Mouse (Mus musculus) midbrain, embryonic 16.5 days (tissue): ENCODE results near the gene Pfpl. TPM values are rescaled to one million over a fixed set of nuclear protein-coding genes. Genes with fewer than 3 reads are reported as not detected.

Source experiments
- ATAC-seq: fragments of 200-750 bp; cut with Nextera tagmentation; 2 replicates; pipeline ENCODE4 v1.8.0; 2017; ENCODE audit warnings: moderate TSS enrichment
- H3K27ac ChIP-seq: fragments of 300-500 bp; sonication (generic); 2 replicates; pipeline ENCODE4 v1.5.1; 2014; ENCODE audit warnings: mild to moderate bottlenecking, low read length, mixed read lengths
- H3K27me3 ChIP-seq: fragments of 300-500 bp; sonication (generic); 2 replicates; pipeline ENCODE4 v1.6.1; 2014; ENCODE audit warnings: low read depth, low read length, mixed read lengths; ENCODE audit not compliant: control insufficient read depth, insufficient read depth
- H3K36me3 ChIP-seq: fragments of 300-500 bp; sonication (generic); 2 replicates; pipeline ENCODE4 v1.6.1; 2014; ENCODE audit warnings: mild to moderate bottlenecking, low read length, moderate library complexity, mixed read lengths; ENCODE audit not compliant: control insufficient read depth, insufficient read depth
- H3K4me1 ChIP-seq: fragments of 300-500 bp; sonication (generic); 2 replicates; pipeline ENCODE4 v1.6.1; 2014; ENCODE audit warnings: mild to moderate bottlenecking, low read length, mixed read lengths; ENCODE audit not compliant: control insufficient read depth, insufficient read depth
- H3K4me2 ChIP-seq: fragments of 300-500 bp; sonication (generic); 2 replicates; pipeline ENCODE4 v1.6.1; 2014; ENCODE audit warnings: mild to moderate bottlenecking, low read length, mixed read lengths
- H3K4me3 ChIP-seq: fragments of 300-500 bp; sonication (generic); 2 replicates; pipeline ENCODE4 v1.5.1; 2014; ENCODE audit warnings: low read depth, mild to moderate bottlenecking, low read length, moderate library complexity, mixed read lengths
- H3K9ac ChIP-seq: fragments of 300-500 bp; sonication (generic); 2 replicates; pipeline ENCODE4 v1.6.1; 2014; ENCODE audit warnings: low read depth, low read length, mixed read lengths
- H3K9me3 ChIP-seq: fragments of 300-500 bp; sonication (generic); replicated peaks from 2 replicates; pipeline ENCODE4 v1.6.1; 2014; ENCODE audit warnings: mild to moderate bottlenecking, low read length, mixed read lengths; ENCODE audit not compliant: control insufficient read depth, poor library complexity, severe bottlenecking
- WGBS: fragments of 180-500 bp; shearing (Covaris S2); extraction: QIAGEN DNeasy Blood & Tissue Kit; methylation state at CpG from one replicate; pipeline ENCODE4 v1.1.7; 2014; 5-methylcytosine and 5-hydroxymethylcytosine counted together
- polyA plus RNA-seq: library from polyadenylated mRNA; unstranded; fragments of >200 nt; fragmentation: Nextera tagmentation; extraction: Ambion mirVana; gene quantifications from 2 replicates; pipeline ENCODE4 v1.2.1, GENCODE M21; 2015

Gene Pfpl
- polyA plus RNA-seq, 1 experiment from 2014 or later: not detected

GRCm38 (mm10) chr19:12473201-12473641, 45.5 kb downstream of the Pfpl start:
- Histone ChIP-seq H3K9me3 (no peaks in the 10 kb centered on the region), H3K4me2 (no peak overlapping the region), H3K36me3 (peaks cover 35% of the 10 kb centered on the region), H3K9ac (no peak overlapping the region), H3K4me3 (no peak overlapping the region), H3K27me3 (no peaks in the 10 kb centered on the region), H3K4me1 (no peaks in the 10 kb centered on the region), H3K27ac (no peak overlapping the region)
- no peak for ATAC-seq
- 84% methylated on average over 4 of the region's 4 CpGs for WGBS

GRCm38 (mm10) chr19:12473951-12474350, 46.2 kb downstream of the Pfpl start:
- no peaks in the 10 kb centered on the region for H3K27me3 ChIP-seq

GRCm38 (mm10) chr19:12475380-12476250, 47.9 kb downstream of the Pfpl start:
- H3K27me3 ChIP-seq: no peaks in the 10 kb centered on the region
- peaks cover 33% of the 10 kb centered on the region for H3K36me3 ChIP-seq
- peak; percentile 93 for ATAC-seq
- no peaks in the 10 kb centered on the region for H3K9me3 ChIP-seq
- H3K4me1 ChIP-seq: no peaks in the 10 kb centered on the region
- 63% methylated on average over 15 of the region's 15 CpGs for WGBS
- H3K4me2 ChIP-seq: no peak overlapping the region
- peak overlapping the region; percentile 64 for H3K27ac ChIP-seq
- no peak overlapping the region for H3K9ac ChIP-seq
- no peak overlapping the region for H3K4me3 ChIP-seq

More at GRCm38 (mm10) chr19:12473951-12474350, 46.2 kb downstream of the Pfpl start:
- no peak overlapping the region for H3K4me3 ChIP-seq
- H3K27ac ChIP-seq: no peak overlapping the region
- ATAC-seq: no peak
- H3K4me2 ChIP-seq: no peak overlapping the region
- H3K4me1 ChIP-seq: no peaks in the 10 kb centered on the region
- WGBS: 94% methylated on average over 4 of the region's 4 CpGs
- peaks cover 35% of the 10 kb centered on the region for H3K36me3 ChIP-seq
- no peak overlapping the region for H3K9ac ChIP-seq
- no peaks in the 10 kb centered on the region for H3K9me3 ChIP-seq

- H3K36me3 ChIP-seq: peaks cover 31% of the 10 kb centered on the region
- H3K4me1 ChIP-seq: no peaks in the 10 kb centered on the region
- H3K9me3 ChIP-seq: no peaks in the 10 kb centered on the region
- 57% methylated on average over 5 of the region's 5 CpGs for WGBS
- no peak overlapping the region for H3K4me3 ChIP-seq
- ATAC-seq: no peak
- no peak overlapping the region for H3K4me2 ChIP-seq
- H3K27ac ChIP-seq: no peak overlapping the region
- H3K9ac ChIP-seq: no peak overlapping the region
- no peaks in the 10 kb centered on the region for H3K27me3 ChIP-seq
Observed at GRCm38 (mm10) chr19:12476721-12477270, 49.1 kb downstream of the Pfpl start.

GRCm38 (mm10) chr19:12478369-12478768, 50.7 kb downstream of the Pfpl start:
- no peaks in the 10 kb centered on the region for H3K27me3 ChIP-seq
- no peak for ATAC-seq
- H3K27ac ChIP-seq: no peak overlapping the region
- no peaks in the 10 kb centered on the region for H3K4me1 ChIP-seq
- no peak overlapping the region for H3K9ac ChIP-seq
- H3K4me3 ChIP-seq: no peak overlapping the region
- no peaks in the 10 kb centered on the region for H3K9me3 ChIP-seq
- WGBS: 87% methylated on average over 6 of the region's 6 CpGs
- H3K36me3 ChIP-seq: peaks cover 30% of the 10 kb centered on the region
- H3K4me2 ChIP-seq: no peak overlapping the region

Other genes starting within 250 kb of the Pfpl start
- 0.08 TPM in 1 of 2 replicates, not detected in the other for gene Olfr1431, start 227.3 kb upstream of the Pfpl start, polyA plus RNA-seq
- gene Olfr1432, start 195.3 kb upstream of the Pfpl start, polyA plus RNA-seq: not detected in 2 replicates
- gene Olfr262, start 186.2 kb upstream of the Pfpl start, polyA plus RNA-seq: not detected in 2 replicates
- gene Olfr235, start 166.9 kb upstream of the Pfpl start, polyA plus RNA-seq: 0.09 TPM in 1 of 2 replicates, not detected in the other
- gene Olfr1434, start 148.1 kb upstream of the Pfpl start, polyA plus RNA-seq: not detected in 2 replicates
- gene Olfr1436, start 128.8 kb upstream of the Pfpl start, polyA plus RNA-seq: not detected in 2 replicates
- not detected in 2 replicates for gene Olfr1437, start 102.8 kb upstream of the Pfpl start, polyA plus RNA-seq
- not detected in 2 replicates for gene Olfr1438-ps1, start 92.0 kb upstream of the Pfpl start, polyA plus RNA-seq
- not detected in 2 replicates for gene Olfr1440, start 40.6 kb upstream of the Pfpl start, polyA plus RNA-seq
- gene Olfr1441, start 10.5 kb upstream of the Pfpl start, polyA plus RNA-seq: not detected in 2 replicates
- 0.69 and 0.71 TPM in 2 replicates for gene Mpeg1, start 32.9 kb downstream of the Pfpl start, polyA plus RNA-seq
- gene Dtx4, start 73.5 kb downstream of the Pfpl start, polyA plus RNA-seq: 38.6 and 39.3 TPM in 2 replicates
- 5.3 and 6.5 TPM in 2 replicates for gene Fam111a, start 117.8 kb downstream of the Pfpl start, polyA plus RNA-seq
- 0.09 TPM in 1 of 2 replicates, not detected in the other for gene Gm4952, start 172.1 kb downstream of the Pfpl start, polyA plus RNA-seq
- not detected in 2 replicates for gene Glyat, start 205.4 kb downstream of the Pfpl start, polyA plus RNA-seq
- gene Olfr1442, start 242.5 kb downstream of the Pfpl start, polyA plus RNA-seq: not detected in 2 replicates